Mouse (Mus musculus) brain, embryonic 14.5 days (tissue): ENCODE measurements around the gene Tmub1. TPM values are rescaled to one million over a fixed set of nuclear protein-coding genes. Genes with fewer than 3 reads are reported as not detected.

Experiments
- DNase-seq: peaks from one replicate; pipeline ENCODE4 v3.0.0-alpha.2; 2011; ENCODE audit warnings: low read depth
- CTCF ChIP-seq: fragments of 200-500 bp; IDR thresholded peaks from 2 replicates; pipeline ENCODE4 v1.5.1; 2012; ENCODE audit warnings: inconsistent platforms, mild to moderate bottlenecking, moderate library complexity, borderline replicate concordance; ENCODE audit not compliant: insufficient read depth, insufficient read length; ENCODE audit errors: extremely low read depth
- POLR2A ChIP-seq: fragments of 200-500 bp; IDR thresholded peaks from 2 replicates; pipeline ENCODE4 v1.6.1; 2012; ENCODE audit warnings: mild to moderate bottlenecking, inconsistent platforms, borderline replicate concordance; ENCODE audit not compliant: poor library complexity, insufficient read depth, insufficient read length, severe bottlenecking; ENCODE audit errors: extremely low read depth
- polyA plus RNA-seq: library from polyadenylated mRNA; depleted of rRNA; stranded (reverse); fragments of >200 nt; gene quantifications from 2 replicates; pipeline ENCODE4 v1.2.3, GENCODE M21; 2012

The Tmub1 gene
- polyA plus RNA-seq, 1 experiment = 60.7 TPM

DNA sequence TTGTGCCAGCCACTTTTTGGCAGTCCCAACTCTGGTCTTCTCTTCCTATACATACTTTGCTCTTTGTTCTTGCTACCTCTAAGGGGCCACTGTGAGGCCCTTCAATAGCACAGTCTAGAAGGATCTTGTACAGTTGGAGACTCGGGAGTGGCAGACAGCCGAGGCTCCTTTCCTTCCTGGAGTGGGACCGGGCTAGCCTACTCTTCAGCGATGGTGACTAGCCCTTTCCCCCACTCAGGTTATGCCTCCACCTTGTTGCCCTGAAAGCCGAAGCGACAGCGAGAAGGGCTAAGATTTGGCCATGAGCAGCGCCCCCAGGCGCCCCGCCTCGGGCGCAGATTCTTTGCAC, 20.4 kb downstream of the Tmub1 start:
- DNase-seq = no peak
- TF ChIP-seq CTCF = no peak
- no peak for TF ChIP-seq POLR2A

DNA sequence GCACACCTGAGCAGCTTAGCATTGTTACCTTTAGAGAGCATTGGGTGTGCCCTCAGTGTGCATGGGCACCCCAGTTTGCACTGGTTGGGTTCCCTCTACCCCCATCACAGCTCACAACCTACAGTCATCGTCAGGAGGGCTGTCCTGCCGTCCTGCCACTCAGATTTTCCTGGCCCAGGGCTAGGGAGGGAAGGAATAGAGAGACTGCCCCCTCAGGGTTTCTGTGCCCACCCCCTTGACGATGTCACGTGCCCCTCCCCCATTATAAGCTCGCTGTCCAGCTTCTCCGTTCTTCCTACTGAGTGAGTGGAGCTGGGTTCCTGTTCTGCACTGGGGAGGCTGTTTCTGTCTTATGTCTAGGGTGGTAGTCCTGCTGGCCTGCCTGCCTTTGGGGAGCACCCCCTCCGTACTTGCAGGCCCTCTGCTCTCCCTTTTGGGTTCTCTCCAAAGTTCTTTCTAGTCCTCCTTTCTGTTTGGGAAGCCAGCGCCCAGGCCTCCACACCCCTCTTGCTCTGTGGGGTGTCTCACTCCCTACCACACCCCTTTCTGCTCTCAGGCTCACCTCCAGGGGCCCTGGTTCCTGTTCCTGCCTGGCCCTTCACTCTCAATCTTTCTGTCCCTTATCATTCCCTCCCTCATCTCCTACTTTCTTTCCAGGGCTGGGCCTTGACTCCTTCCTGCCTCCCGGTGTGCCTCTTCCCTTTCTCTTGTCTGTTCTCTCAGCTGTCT, 20.9 kb downstream of the Tmub1 start:
- no peak for TF ChIP-seq CTCF
- TF ChIP-seq POLR2A = no peak
- DNase-seq = no peak

DNA sequence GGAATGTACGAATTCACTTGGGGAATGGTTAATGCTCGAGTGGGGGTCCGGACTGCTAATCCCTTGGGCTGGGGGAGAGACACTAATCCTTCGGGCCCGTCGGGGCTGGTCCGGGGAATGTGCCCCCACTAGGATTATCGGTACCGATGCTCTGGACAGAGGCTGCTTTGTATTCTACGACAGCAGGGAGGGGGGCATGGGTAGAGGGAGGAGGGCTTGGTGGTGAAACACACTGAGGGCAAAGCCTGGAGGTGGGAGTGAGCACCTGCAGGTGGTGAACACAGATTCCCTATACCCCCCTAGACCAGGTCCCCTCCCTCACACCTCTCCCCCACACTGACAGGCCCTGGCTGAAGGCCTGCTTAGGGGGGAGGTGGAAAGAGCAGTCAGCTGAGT, 21.6 kb downstream of the Tmub1 start:
- no peak for TF ChIP-seq POLR2A
- TF ChIP-seq CTCF = no peak

DNA sequence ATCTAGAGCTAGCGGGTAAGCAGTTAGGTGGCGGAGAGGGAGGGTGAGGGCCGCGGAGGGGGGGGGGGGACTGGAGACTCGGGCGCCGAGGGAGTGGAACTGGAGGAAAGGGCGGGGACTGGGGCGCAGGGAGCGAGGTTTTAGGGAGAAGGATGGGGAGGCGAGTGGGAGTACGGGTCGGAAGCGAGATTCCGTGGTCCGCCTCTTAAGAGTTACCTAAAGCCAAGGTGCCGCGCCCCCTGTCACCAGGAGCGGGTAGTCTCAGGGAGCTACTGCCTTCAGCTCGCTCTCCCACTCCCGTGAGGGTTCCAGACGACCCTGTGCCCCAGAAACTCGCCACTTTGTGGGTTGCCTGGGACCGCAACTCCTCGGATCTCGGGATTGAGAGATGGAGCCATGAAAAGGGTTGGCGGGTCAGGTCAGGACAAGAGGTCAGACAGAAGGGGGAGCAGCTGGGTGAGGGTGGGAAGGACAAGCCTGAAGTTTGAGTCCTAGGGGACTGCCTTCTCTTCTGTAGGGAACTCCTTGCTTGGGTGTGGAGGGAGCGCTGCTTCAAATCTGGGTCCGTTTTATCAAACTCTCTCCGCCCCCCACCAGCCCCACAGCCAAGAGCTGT, 22.1 kb downstream of the Tmub1 start:
- DNase-seq = peak; percentile 59
- 0 out of 2 replicates have a peak, but pooled peaks have one; percentile 15 for TF ChIP-seq CTCF
- no peak for TF ChIP-seq POLR2A

More for the DNA sequence above, 21.6 kb downstream of the Tmub1 start:
- peak; percentile 58 for DNase-seq

DNA sequence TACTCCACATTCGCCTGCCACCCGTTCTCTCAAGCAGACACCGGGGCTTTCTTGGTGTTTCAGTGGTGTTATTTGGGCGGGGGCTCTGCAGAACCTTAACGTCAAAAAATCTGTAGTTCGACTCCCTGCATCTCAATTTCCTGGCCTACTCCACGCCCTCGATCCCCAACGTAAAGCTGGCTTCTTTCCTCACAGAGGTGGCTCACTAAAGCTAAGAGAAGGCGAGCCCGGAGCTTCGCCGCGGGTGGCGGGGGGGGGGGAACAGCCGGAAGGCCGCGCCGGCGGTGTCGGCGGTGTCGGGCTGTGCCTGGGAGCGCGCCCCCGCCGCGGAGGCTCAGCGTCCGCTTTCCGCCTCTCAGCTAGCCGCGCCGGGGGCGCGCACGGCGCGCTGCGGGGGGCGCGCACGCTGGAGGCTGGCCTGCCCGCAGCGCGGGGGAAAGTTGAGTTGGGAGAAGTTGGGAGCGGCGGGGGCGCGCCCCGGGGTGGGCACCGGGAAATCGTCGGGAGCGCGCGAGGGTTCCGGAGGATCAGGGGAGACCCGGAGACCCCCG, 22.7 kb downstream of the Tmub1 start:
- DNase-seq = peak; percentile 91
- peak; percentile 66; the same call in 1 of the 2 replicates for TF ChIP-seq POLR2A
- no peak for TF ChIP-seq CTCF

DNA sequence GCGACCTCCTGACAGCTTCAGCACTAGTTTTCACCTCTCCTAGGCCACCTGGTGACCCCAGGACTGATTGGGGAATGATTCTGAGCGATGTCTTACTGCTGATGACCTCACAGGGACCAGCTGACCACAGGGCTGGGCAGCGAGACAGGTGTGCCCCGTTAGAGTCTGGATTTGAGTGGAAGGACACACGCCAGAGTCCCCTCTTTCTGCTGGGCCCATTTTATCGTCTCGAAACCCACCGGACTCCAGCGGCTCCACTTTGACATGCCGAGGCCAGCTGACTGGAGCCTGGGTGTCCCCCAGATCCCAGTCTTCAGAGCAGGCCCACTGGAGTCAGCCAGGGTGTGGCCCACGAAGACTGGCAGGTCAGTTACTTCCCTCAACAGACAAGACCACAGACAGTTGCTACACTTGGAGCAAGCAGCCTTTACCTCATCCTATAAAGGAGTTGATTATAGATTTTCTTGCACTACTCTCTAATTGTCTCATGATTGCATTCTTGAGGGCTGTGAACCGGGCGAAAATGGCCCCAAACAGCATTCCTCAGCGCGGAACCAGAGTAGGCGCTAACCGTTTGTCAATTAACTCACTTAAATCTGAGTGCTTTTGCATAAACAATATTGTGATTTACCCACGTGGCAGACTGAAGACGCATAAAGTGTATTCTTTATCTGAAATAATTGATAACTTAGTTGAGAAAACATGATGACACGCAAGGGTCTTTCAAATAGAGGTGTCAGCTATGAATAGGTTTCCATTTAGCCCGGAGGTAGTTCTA, 23.5 kb downstream of the Tmub1 start:
- TF ChIP-seq CTCF = no peak
- TF ChIP-seq POLR2A = no peak
- peak; percentile 22 for DNase-seq

DNA sequence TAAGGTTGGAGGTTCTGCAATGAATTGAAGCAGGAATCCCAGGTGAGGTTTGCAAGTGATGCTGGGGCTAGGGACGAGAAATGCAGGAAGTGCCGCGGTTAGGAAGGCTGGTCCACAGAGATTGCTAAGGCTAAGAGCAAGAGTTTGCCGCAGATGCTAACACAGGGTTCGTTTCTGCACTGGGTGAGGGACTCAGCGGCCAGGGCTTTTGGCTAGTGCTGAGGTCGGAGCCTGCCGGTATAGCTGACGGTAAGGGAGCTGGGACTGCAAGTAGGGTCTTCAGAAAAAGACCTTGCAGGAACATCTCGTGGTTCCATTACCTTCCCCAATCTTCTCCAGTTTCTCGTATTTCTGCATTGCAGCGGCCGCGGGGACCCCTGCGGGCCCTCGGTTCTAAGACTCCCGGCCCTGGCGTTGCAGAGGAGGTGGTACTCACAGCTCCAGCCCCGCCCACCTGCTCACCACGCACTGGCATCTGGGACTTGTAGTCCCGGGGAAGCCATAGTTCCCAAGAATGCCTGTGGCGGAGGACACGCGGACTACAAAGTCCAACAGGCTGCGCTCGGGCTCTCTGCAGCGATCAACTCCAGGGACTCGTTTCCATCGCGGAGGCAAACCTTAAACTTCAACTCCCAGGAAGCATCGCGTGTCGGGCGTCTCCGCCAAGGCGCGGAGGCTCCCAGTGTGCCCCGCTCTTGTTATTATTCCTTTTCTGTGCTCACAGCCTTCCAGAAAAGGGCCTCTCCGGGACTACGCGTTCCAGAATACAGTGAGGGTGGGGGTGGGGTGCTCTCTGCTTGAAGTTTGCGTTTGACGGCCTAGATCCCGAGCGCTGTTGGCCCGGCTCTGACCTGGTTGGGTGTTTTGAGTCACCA, 24.3 kb downstream of the Tmub1 start, which contains the start of the genes Cdk5 and Slc4a2:
Gene Cdk5, minus strand, starts transcription at position 402 of the 875 bp plus-strand sequence.
Gene Slc4a2, plus strand, starts transcription at position 709 of the 875 bp plus-strand sequence.
- peak; percentile 22; the same call in 1 of the 2 replicates for TF ChIP-seq POLR2A
- no peak for TF ChIP-seq CTCF
- peak; percentile 100 for DNase-seq

DNA sequence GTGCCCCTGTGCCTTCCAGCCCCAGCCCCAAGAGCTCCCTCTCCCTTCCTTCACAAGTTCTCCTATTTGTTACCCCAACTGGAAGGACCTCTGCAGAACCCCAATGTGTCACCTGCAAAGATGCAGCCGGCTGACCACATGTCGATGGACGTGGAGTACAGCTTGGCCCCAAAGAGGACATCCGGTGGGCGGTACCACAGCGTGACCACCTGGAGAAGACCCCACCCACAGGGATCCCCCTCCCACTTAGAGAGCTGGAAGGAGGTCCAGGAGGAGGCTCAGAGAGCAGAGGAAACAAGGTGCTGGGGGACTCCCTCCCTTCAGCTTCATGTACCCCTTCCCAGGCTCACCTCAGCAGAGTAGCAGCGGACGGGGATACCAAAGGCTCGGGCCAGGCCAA, 27.3 kb downstream of the Tmub1 start:
- DNase-seq = no peak
- TF ChIP-seq CTCF = no peak
- TF ChIP-seq POLR2A = no peak

DNA sequence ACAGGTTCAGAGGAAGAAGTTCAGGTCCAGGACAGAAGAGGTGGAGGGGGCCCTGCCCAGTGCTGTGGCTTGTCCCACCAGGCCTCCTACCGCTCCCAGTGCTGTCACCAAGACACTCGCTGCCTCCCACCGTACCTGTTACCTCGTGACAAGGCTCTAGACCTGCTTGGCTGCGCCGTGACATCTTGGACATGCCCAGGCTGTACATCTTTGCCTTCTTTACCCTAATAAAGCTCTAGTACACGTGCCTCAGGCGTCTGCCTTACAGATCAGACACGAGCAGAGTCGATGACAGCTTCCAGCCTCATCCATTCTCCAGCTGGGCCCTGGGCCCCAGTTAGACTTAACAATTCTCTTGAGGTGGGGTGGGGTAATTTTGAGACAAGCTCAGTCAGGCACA, 30.1 kb downstream of the Tmub1 start:
- TF ChIP-seq POLR2A = no peak
- no peak for TF ChIP-seq CTCF
- no peak for DNase-seq

DNA sequence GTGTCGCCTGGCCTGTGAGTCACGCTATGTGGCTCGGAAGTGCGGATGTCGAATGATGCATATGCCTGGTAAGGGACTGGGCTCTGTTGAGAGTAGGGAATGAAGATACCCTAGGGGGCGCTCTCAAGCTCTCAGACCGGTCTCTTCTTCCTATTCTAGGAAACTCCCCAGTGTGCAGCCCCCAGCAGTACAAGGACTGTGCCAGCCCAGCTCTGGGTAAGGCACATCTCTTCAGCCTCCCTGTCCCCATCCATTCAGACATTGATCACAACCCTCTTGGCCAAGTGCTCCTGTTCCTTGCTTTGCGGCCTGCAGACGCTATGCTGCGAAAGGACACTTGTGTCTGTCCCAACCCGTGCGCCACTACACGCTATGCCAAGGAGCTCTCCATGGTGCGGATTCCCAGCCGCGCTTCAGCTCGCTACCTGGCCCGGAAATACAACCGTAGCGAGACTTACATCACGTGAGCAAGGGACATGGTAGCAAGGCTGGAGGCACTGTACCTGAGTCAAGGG, 31.4 kb downstream of the Tmub1 start:
- peak; percentile 74 for DNase-seq
- TF ChIP-seq CTCF (peak; percentile 71), POLR2A (no peak)
